Mouse (Mus musculus) limb, embryonic 11.5 days (tissue): Measurements from ENCODE around the gene Lyrm1. TPM values are rescaled to one million over a fixed set of nuclear protein-coding genes. Genes with fewer than 3 reads are reported as not detected.
A peak's percentile ranks its signal among the peaks of the same experiment; 100 is the strongest.

ENCODE experiments used
- ATAC-seq: fragments of 200-750 bp; cut with Nextera tagmentation; 2 replicates; pipeline ENCODE4 v1.8.0; 2017; ENCODE audit warnings: low read depth; ENCODE audit not compliant: insufficient number of reproducible peaks, low FRiP score, low TSS enrichment
- DNase-seq: peaks from one replicate; pipeline ENCODE4 v3.0.0-alpha.2; 2015; ENCODE audit warnings: low spot score
- H3K27ac ChIP-seq: fragments of 300-500 bp; sonication (generic); replicated peaks from 2 replicates; pipeline ENCODE4 v1.5.1; 2014; ENCODE audit warnings: low read depth, mild to moderate bottlenecking, low read length
- H3K27me3 ChIP-seq: fragments of 300-500 bp; sonication (generic); 2 replicates; pipeline ENCODE4 v1.6.1; 2014; ENCODE audit warnings: mild to moderate bottlenecking, low read length, mixed read lengths; ENCODE audit not compliant: control insufficient read depth, insufficient read depth
- H3K36me3 ChIP-seq: fragments of 300-500 bp; sonication (generic); 2 replicates; pipeline ENCODE4 v1.6.1; 2014; ENCODE audit warnings: mild to moderate bottlenecking, low read length, moderate library complexity, mixed read lengths; ENCODE audit not compliant: control insufficient read depth, insufficient read depth
- H3K4me1 ChIP-seq: fragments of 300-500 bp; sonication (generic); 2 replicates; pipeline ENCODE4 v1.6.1; 2014; ENCODE audit warnings: low read length, mixed read lengths; ENCODE audit not compliant: control insufficient read depth, insufficient read depth
- H3K4me2 ChIP-seq: fragments of 300-500 bp; sonication (generic); 2 replicates; pipeline ENCODE4 v1.6.1; 2014; ENCODE audit warnings: low read depth, mild to moderate bottlenecking, moderate library complexity; ENCODE audit not compliant: severe bottlenecking
- H3K4me3 ChIP-seq: fragments of 300-500 bp; sonication (generic); 2 replicates; pipeline ENCODE4 v1.5.1; 2014; ENCODE audit warnings: low read depth, low read length
- H3K9ac ChIP-seq: fragments of 300-500 bp; sonication (generic); 2 replicates; pipeline ENCODE4 v1.6.1; 2014; ENCODE audit warnings: mild to moderate bottlenecking, low read length
- H3K9me3 ChIP-seq: fragments of 300-500 bp; sonication (generic); 2 replicates; pipeline ENCODE4 v1.6.1; 2016; ENCODE audit warnings: low read length; ENCODE audit not compliant: control insufficient read depth
- WGBS: fragments of 180-500 bp; shearing (Covaris S2); extraction: QIAGEN DNeasy Blood & Tissue Kit; methylation state at CpG from one replicate; pipeline ENCODE4 v1.1.7; 2014; 5-methylcytosine and 5-hydroxymethylcytosine counted together
- polyA plus RNA-seq: library from polyadenylated mRNA; unstranded; fragments of >200 nt; fragmentation: Nextera tagmentation; extraction: Ambion mirVana; gene quantifications from 2 replicates; pipeline ENCODE4 v1.2.1, GENCODE M21; 2014

The Lyrm1 gene
- polyA plus RNA-seq, 1 experiment from 2014 or later = 7.1 TPM

- peak overlapping the region; percentile 68 for H3K4me3 ChIP-seq
- no peaks in the 10 kb centered on the region for H3K36me3 ChIP-seq
- no peaks in the 10 kb centered on the region for H3K27me3 ChIP-seq
- no peak; the same call in 1 of the 2 replicates for ATAC-seq
- H3K4me1 ChIP-seq = no peaks in the 10 kb centered on the region
- H3K9ac ChIP-seq = peak overlapping the region; percentile 78
- WGBS = 3% methylated on average over 15 of the region's 15 CpGs
- peak overlapping the region; percentile 75 for H3K4me2 ChIP-seq
- H3K27ac ChIP-seq = no peak overlapping the region; the same call in 1 of the 2 replicates
- no peak for DNase-seq
- no peaks in the 10 kb centered on the region for H3K9me3 ChIP-seq
These were observed 680 bp upstream of the Lyrm1 start for GRCm38 (mm10) chr7:119894818-119895544.

DNA sequence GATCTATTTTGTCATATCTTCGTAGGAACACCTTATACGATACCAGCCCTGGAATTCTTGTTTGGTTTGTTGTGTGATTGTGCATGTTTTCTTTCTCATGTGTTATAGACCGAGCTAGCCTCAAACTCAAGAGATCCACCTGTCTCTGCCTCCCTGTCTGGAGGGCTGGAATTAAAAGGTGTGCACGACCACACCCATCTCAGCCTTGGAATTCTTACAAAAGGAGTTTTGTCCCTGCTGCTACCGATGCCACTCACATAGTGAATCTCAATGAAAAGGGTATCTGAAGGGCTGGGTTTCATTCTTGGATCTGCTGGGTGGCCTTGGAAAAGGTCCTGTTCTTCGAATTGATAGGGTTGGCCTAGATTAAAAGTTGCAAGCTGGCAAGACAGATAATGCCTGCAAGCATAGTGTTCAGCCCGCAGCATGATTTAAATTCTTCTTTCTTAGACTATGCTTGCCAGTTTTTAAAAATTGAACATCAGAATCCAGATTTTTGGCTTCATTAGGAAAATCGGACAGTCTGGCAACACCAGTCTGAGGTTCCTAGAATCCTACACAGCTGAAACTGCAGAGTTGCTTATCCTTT is 2.0 kb downstream of the Lyrm1 start:
- Histone ChIP-seq H3K4me1 (no peaks in the 10 kb centered on the region), H3K4me2 (no peak overlapping the region), H3K9ac (no peak overlapping the region), H3K27ac (no peak overlapping the region), H3K36me3 (no peaks in the 10 kb centered on the region), H3K27me3 (no peaks in the 10 kb centered on the region), H3K9me3 (no peaks in the 10 kb centered on the region), H3K4me3 (no peak overlapping the region)
- DNase-seq (no peak), ATAC-seq (no peak)
- WGBS = 92% methylated on average over 8 of the region's 8 CpGs

DNA sequence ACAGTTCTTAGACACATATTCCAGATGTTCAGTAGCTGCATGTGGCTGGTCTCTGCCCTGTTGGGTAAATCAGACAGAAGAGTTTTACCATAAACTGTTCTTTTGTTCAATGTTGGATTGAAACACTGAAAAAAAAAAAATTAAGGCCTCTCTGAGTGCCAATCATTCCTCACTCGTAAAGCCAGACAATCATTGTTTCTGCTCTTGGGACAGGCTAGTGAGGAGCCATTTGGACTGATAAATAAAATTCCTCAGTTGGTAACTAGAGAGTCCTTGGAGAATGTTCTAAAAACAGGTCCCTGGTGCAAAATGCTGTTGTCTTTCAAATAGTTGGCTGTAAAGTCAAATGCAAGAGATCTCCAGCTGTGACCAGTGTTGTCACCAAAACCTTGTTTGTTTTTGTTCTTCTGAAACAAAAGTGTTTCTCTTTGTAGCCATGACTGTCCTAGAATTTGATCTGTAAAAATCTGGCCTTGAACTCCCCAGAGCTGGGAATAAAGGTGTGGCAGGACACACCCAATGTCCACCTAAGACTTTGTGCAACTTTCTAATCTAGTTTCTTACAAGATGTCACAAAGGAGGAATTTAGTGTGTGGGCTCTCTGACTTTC is 2.7 kb downstream of the Lyrm1 start:
- Histone ChIP-seq H3K9ac (no peak overlapping the region), H3K9me3 (no peaks in the 10 kb centered on the region), H3K36me3 (no peaks in the 10 kb centered on the region), H3K27me3 (no peaks in the 10 kb centered on the region), H3K4me2 (no peak overlapping the region), H3K27ac (no peak overlapping the region), H3K4me3 (no peak overlapping the region), H3K4me1 (no peaks in the 10 kb centered on the region)
- no peak for DNase-seq
- 71% methylated on average over 1 of the region's 1 CpGs for WGBS
- ATAC-seq = no peak

DNA sequence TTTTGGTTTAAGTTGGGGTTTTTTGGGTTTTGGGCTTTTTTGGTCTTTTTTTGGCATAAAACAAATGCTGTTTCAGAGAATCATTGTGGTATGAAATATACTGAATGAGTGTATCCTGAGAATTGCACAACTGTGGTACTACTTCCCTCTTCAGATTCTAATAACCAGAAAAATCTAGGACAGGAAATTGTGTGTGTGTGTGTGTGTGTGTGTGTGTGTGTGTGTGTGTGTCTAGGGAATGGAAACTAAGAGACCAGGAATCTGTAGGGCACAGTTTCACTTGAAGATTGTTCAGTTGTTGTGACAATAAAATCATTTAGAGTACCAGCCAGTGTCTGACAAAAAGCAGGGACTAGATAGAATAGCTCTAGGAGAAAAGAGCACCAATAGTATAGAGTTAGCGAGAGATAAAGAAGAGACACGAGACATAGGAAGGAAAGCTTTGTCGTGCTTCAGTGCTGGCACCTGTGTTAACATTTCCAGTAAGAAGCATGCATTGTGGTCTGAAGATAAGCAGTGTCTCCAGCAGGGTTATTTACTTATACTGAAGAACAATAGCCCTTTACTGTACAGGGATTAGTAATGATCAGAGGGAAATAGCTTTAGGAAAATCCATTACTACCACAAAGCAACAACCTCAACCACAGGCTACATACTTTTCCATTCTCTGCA is 3.9 kb downstream of the Lyrm1 start:
- 84% methylated on average over 3 of the region's 3 CpGs for WGBS
- Histone ChIP-seq H3K4me1 (no peaks in the 10 kb centered on the region), H3K9ac (no peak overlapping the region), H3K27me3 (no peaks in the 10 kb centered on the region), H3K27ac (no peak overlapping the region), H3K9me3 (no peaks in the 10 kb centered on the region), H3K36me3 (no peaks in the 10 kb centered on the region), H3K4me3 (no peak overlapping the region), H3K4me2 (no peak overlapping the region)
- DNase-seq (no peak), ATAC-seq (no peak)

GRCm38 (mm10) chr7:119906523-119907215 is 11.0 kb downstream of the Lyrm1 start:
- WGBS = 96% methylated on average over 3 of the region's 3 CpGs
- no peak for ATAC-seq
- no peak overlapping the region for H3K4me2 ChIP-seq

GRCm38 (mm10) chr7:119911727-119912126 is 16.1 kb downstream of the Lyrm1 start:
- Histone ChIP-seq H3K9ac (no peak overlapping the region), H3K36me3 (no peaks in the 10 kb centered on the region), H3K27ac (no peak overlapping the region), H3K27me3 (no peaks in the 10 kb centered on the region), H3K4me2 (no peak overlapping the region), H3K4me1 (no peaks in the 10 kb centered on the region), H3K4me3 (no peak overlapping the region), H3K9me3 (no peaks in the 10 kb centered on the region)
- ATAC-seq = no peak
- no peak for DNase-seq
- WGBS = 81% methylated on average over 3 of the region's 3 CpGs

More at GRCm38 (mm10) chr7:119906523-119907215, 11.0 kb downstream of the Lyrm1 start:
- Histone ChIP-seq H3K27me3 (no peaks in the 10 kb centered on the region), H3K4me3 (no peak overlapping the region), H3K9ac (no peak overlapping the region), H3K4me1 (no peaks in the 10 kb centered on the region), H3K27ac (no peak overlapping the region), H3K9me3 (no peaks in the 10 kb centered on the region), H3K36me3 (no peaks in the 10 kb centered on the region)
- DNase-seq = no peak

GRCm38 (mm10) chr7:119920457-119920856 is 24.8 kb downstream of the Lyrm1 start:
- no peak overlapping the region for H3K4me2 ChIP-seq
- H3K27me3 ChIP-seq = no peaks in the 10 kb centered on the region
- 69% methylated on average over 2 of the region's 2 CpGs for WGBS
- no peak overlapping the region for H3K27ac ChIP-seq
- no peaks in the 10 kb centered on the region for H3K4me1 ChIP-seq
- no peak for ATAC-seq
- no peak overlapping the region for H3K9ac ChIP-seq
- H3K4me3 ChIP-seq = no peak overlapping the region
- no peaks in the 10 kb centered on the region for H3K9me3 ChIP-seq
- DNase-seq = no peak
- no peaks in the 10 kb centered on the region for H3K36me3 ChIP-seq

- H3K9me3 ChIP-seq = no peaks in the 10 kb centered on the region
- no peaks in the 10 kb centered on the region for H3K27me3 ChIP-seq
- H3K4me2 ChIP-seq = no peak overlapping the region
- no peaks in the 10 kb centered on the region for H3K4me1 ChIP-seq
- H3K36me3 ChIP-seq = no peaks in the 10 kb centered on the region
- ATAC-seq (no peak), DNase-seq (no peak)
- H3K9ac ChIP-seq = no peak overlapping the region
- 85% methylated on average over 4 of the region's 4 CpGs for WGBS
- no peak overlapping the region for H3K27ac ChIP-seq
- no peak overlapping the region for H3K4me3 ChIP-seq
These were observed 25.4 kb downstream of the Lyrm1 start for GRCm38 (mm10) chr7:119921054-119921453.
